Comparison of ENCODE assay signal across 21 mouse cellular contexts in genomic region chr11:115062077-115062476, GRCm38 (mm10). TPM values are rescaled to one million over a fixed set of nuclear protein-coding genes. Genes with fewer than 3 reads are reported as not detected.
A peak's percentile ranks its signal among the peaks of the same experiment; 100 is the strongest.
DNase-seq lines count a peak whose midpoint lies in the region; ATAC-seq and TF ChIP-seq lines count a peak whose summit lies in the region.
"Had no signal": no experiment of that assay in that cellular context is flagged by ENCODE, and none has a peak within 500 bp of the region (broad histone marks: within the 10 kb centered on the region; RNA-seq: fewer than 3 reads in every experiment).

Gene Cd300e (minus strand): TSS chr11:115062177.

- no peak within 1 kb of the TSS for H3K4me2 ChIP-seq in forebrain, embryonic 13.5 days
- H3K4me2 ChIP-seq: embryonic facial prominence, embryonic 12.5 days had no signal

- DNase-seq in gastrocnemius, postnatal 36 days = no peak
- DNase-seq in kidney, postnatal 36 days = no peak
- DNase-seq: adrenal gland, adult 2 months; adrenal gland, postnatal 10 days; adrenal gland, postnatal 25 days; cerebellum, adult 11-12 months; cerebellum, adult 2 months; cerebellum, adult 9-10 months; cerebellum, postnatal 10 days; cerebellum, postnatal 25 days had no signal

- WGBS in forebrain, embryonic 13.5 days = 27% methylated on average over 5 of the region's 5 CpGs

- peaks cover 47% of the 10 kb centered on the region for H3K4me1 ChIP-seq in bone marrow macrophage, adult 2 months (ENCODE audit: control insufficient read depth, insufficient read depth, low read length)
- no peaks in the 10 kb centered on the region for H3K4me1 ChIP-seq in forebrain, embryonic 13.5 days
- H3K4me1 ChIP-seq: embryonic facial prominence, embryonic 10.5 days had no signal

- ATAC-seq in granulocyte monocyte progenitor cell, adult 5-6 weeks (replicated peaks; ENCODE audit: poor library complexity, severe bottlenecking) = peak; percentile 25; the same call in 1 of the 2 replicates
- ATAC-seq in megakaryocyte progenitor cell, adult 5-6 weeks (replicated peaks; ENCODE audit: poor library complexity) = peak; percentile 21; the same call in 1 of the 2 replicates
- ATAC-seq in forebrain, embryonic 13.5 days = no peak
- ATAC-seq: forebrain, embryonic 14.5 days; forebrain, embryonic 16.5 days had no signal

- intact Hi-C loops in gastrocnemius, postnatal 36 days (cut with DNase I) = no loop called here

- H3K9ac ChIP-seq in forebrain, embryonic 13.5 days = no peak within 1 kb of the TSS
- H3K9ac ChIP-seq: embryonic facial prominence, embryonic 12.5 days had no signal

- no peaks in the 10 kb centered on the region for H3K27me3 ChIP-seq in forebrain, embryonic 13.5 days

- no peaks in the 10 kb centered on the region for H3K36me3 ChIP-seq in forebrain, embryonic 13.5 days (ENCODE audit: poor library complexity, severe bottlenecking)
- H3K36me3 ChIP-seq: embryonic facial prominence, embryonic 10.5 days; embryonic facial prominence, embryonic 12.5 days had no signal

- H3K9me3 ChIP-seq in forebrain, embryonic 13.5 days (replicated peaks) = no peaks in the 10 kb centered on the region
- H3K9me3 ChIP-seq: embryonic facial prominence, embryonic 10.5 days; embryonic facial prominence, embryonic 12.5 days had no signal

- no peak for TF ChIP-seq POLR2A in bone marrow macrophage, adult 2 months (IDR thresholded peaks at IDR 0.05; ENCODE audit: borderline replicate concordance, low read depth, low read length)

- TF ChIP-seq CTCF in bone marrow macrophage, adult 2 months (IDR thresholded peaks at IDR 0.05; ENCODE audit: low read depth, low read length) = no peak

- peak within 1 kb of the TSS; percentile 30 for H3K27ac ChIP-seq in bone marrow macrophage, adult 2 months (ENCODE audit: insufficient read depth, low read depth, low read length)
- no peak within 1 kb of the TSS for H3K27ac ChIP-seq in forebrain, embryonic 13.5 days
- H3K27ac ChIP-seq: embryonic facial prominence, embryonic 10.5 days; embryonic facial prominence, embryonic 12.5 days had no signal

- no peak within 1 kb of the TSS; the same call in 1 of the 2 replicates for H3K4me3 ChIP-seq in bone marrow macrophage, adult 2 months (ENCODE audit: insufficient read depth, low read length)
- H3K4me3 ChIP-seq in forebrain, embryonic 13.5 days = no peak within 1 kb of the TSS
- H3K4me3 ChIP-seq: embryonic facial prominence, embryonic 10.5 days; embryonic facial prominence, embryonic 12.5 days had no signal

RNA-seq across cellular contexts. Expression of gene Cd300e, which starts in this region (rescaled TPM):
- 10.0 and 11.1 TPM in 2 replicates for polyA plus RNA-seq in bone marrow macrophage, adult 2 months (2012; ENCODE audit: insufficient read depth, insufficient read length, missing spikeins)
- not detected in 2 replicates for total RNA-seq in granulocyte monocyte progenitor cell, adult 5-6 weeks (2014; fragmentation: Nextera tagmentation)
- not detected in 2 replicates for total RNA-seq in granulocyte monocyte progenitor cell, adult 5-6 weeks (2017)
- 0.17 and 0.42 TPM in 2 replicates for total RNA-seq in megakaryocyte progenitor cell, adult 5-6 weeks (2015)
- 0.10 and 0.25 TPM in 2 replicates for total RNA-seq in megakaryocyte progenitor cell, adult 5-6 weeks (2017)
- total RNA-seq in gastrocnemius, postnatal 36 days (2021) = not detected
- not detected in 2 replicates for polyA plus RNA-seq in forebrain, embryonic 13.5 days (2015; fragmentation: Nextera tagmentation; extraction: Ambion mirVana)
- total RNA-seq: MEL had no signal
- polyA plus RNA-seq: adrenal gland, adult 2 months; C2C12; embryonic facial prominence, embryonic 10.5 days; forebrain, embryonic 11.5 days; forebrain, embryonic 14.5 days; forebrain, embryonic 16.5 days had no signal

Comparison
In these comparisons a context has a peak if more than half of its experiments do, and no peak if none do; other contexts are left out.
1. RNA of gene Cd300e (polyA plus RNA-seq): 10.0 to 11.1 TPM in bone marrow macrophage, adult 2 months; not detected in forebrain, embryonic 13.5 days; every median in the first group is over 10 times any median in the second.
2. Peak in ATAC-seq in granulocyte monocyte progenitor cell, adult 5-6 weeks; RNA of the gene not detected or under 1 TPM.
3. Peak in ATAC-seq in megakaryocyte progenitor cell, adult 5-6 weeks; RNA of the gene not detected or under 1 TPM.